Mouse (Mus musculus): ENCODE data around the gene Gpr25.

- TF ChIP-seq CTCF (IDR thresholded peaks at IDR 0.05; ENCODE audit: low read depth, low read length) (no peak), POLR2A (IDR thresholded peaks at IDR 0.05; ENCODE audit: borderline replicate concordance, low read depth, low read length) (no peak)
These were observed 31.7 kb downstream of the Gpr25 start for GRCm38 (mm10) chr1:136229040-136229373.
